Comparison of ENCODE assay signal across 21 mouse cellular contexts in the genomic region with DNA sequence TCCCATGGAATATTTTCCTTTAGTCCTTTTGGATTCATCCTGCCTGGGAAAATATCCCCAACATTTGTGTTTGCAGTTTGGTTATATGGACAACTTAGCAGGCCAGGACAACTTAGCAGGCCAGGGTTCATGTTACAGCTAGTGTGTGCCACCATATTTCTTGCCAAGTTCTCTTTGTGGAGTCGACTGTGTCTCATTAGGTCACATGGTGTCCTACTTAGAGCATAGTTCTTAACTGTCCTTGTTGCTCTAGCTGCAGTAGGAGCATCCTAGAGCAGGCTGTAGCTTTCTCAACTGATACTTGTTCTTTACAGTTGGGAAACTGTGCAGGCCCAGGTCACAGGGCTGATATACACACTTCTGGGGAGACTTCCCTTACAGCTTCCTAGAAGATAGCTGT.
"Had no signal": no experiment of that assay in that cellular context is flagged by ENCODE, and none has a peak within 500 bp of the region (broad histone marks: within the 10 kb centered on the region; RNA-seq: fewer than 3 reads in every experiment).

No protein-coding gene starts in this region.

- H3K4me2 ChIP-seq: heart, embryonic 11.5 days; heart, embryonic 13.5 days; heart, embryonic 15.5 days; hindbrain, embryonic 13.5 days; hindbrain, embryonic 15.5 days; limb, embryonic 12.5 days; liver, embryonic 11.5 days; liver, embryonic 13.5 days had no signal

- H3K27me3 ChIP-seq: heart, embryonic 13.5 days; heart, embryonic 15.5 days; hindbrain, embryonic 13.5 days; hindbrain, embryonic 15.5 days; limb, embryonic 12.5 days; liver, embryonic 13.5 days had no signal

- H3K4me1 ChIP-seq: heart, embryonic 15.5 days; liver, embryonic 13.5 days had no signal

- H3K36me3 ChIP-seq: heart, embryonic 13.5 days; heart, embryonic 15.5 days; hindbrain, embryonic 13.5 days; hindbrain, embryonic 15.5 days; limb, embryonic 12.5 days; liver, embryonic 13.5 days had no signal

- H3K9me3 ChIP-seq: heart, embryonic 13.5 days; heart, embryonic 15.5 days; hindbrain, embryonic 13.5 days; hindbrain, embryonic 15.5 days; limb, embryonic 12.5 days; liver, embryonic 13.5 days had no signal

- H3K4me3 ChIP-seq: gastrocnemius, adult 2 months; heart, embryonic 13.5 days; heart, embryonic 15.5 days; hindbrain, embryonic 13.5 days; hindbrain, embryonic 15.5 days; limb, embryonic 12.5 days; liver, embryonic 13.5 days had no signal

- DNase-seq: gastrocnemius, adult 2 months; gastrocnemius, postnatal 10 days; heart, postnatal 14 days; heart, postnatal 36 days; kidney, adult 18-20 months; kidney, adult 8-10 months; kidney, postnatal 10 days; kidney, postnatal 25 days; layer of hippocampus, adult 9-11 months; layer of hippocampus, postnatal 36 days; left cerebral cortex, postnatal 4 days; liver; liver, embryonic 13.5 days had no signal

- H3K27ac ChIP-seq: gastrocnemius, adult 2 months; heart, embryonic 13.5 days; heart, embryonic 15.5 days; hindbrain, embryonic 13.5 days; hindbrain, embryonic 15.5 days; hindbrain, postnatal 0 days; limb, embryonic 12.5 days; liver, embryonic 13.5 days had no signal
